Mouse (Mus musculus): Measurements from ENCODE around the gene Rnf217. TPM values are rescaled to one million over a fixed set of nuclear protein-coding genes. Genes with fewer than 3 reads are reported as not detected.

The Rnf217 gene
- total and polyA plus RNA-seq, 3 experiments: not detected

DNA sequence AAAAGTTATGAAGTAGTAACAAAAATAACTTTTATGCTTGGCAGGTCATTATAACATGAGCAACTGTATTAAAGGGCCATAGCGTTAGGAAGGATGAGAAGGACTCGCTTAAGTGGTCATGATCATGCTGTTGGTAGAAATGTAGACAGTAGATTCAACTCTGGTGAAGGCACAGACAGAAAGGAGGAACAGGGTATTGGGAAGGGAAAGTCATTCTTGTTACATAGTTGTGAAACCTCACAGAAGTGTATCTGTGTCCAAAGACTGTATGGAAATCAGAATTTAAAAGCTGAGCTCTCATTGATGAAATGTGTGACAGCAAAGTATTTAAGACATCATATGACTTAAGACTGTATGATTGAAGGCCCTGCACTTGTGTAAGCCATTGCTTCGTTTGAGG, 26.1 kb upstream of the Rnf217 start:
- Histone ChIP-seq H3K9ac (ENCODE audit: insufficient read depth, low read depth) (no peak overlapping the region), H3K79me2 (replicated peaks; ENCODE audit: control insufficient read depth, extremely low read depth, insufficient read depth, poor library complexity, severe bottlenecking) (no peaks in the 10 kb centered on the region), H3K36me3 (replicated peaks in 1 of 2; ENCODE audit: control insufficient read depth in 1 of 2, insufficient read depth in 1 of 2, low read length in 1 of 2) (no peaks in the 10 kb centered on the region), H3K27ac (ENCODE audit: insufficient read depth, low read depth) (no peak overlapping the region), H3K4me2 (ENCODE audit: insufficient read depth, low read depth, poor library complexity, severe bottlenecking) (no peak overlapping the region), H3K9me3 (replicated peaks; ENCODE audit: low read length) (peaks cover 9% of the 10 kb centered on the region), H3K4me3 (replicated peaks in 1 of 3; ENCODE audit: low read depth in 2 of 3, low read length in 2 of 3, poor library complexity in 1 of 3) (no peak overlapping the region), H3K27me3 (replicated peaks) (no peaks in the 10 kb centered on the region), H3K4me1 (ENCODE audit: control insufficient read depth in 1 of 2, insufficient read depth in 2 of 2) (no peaks in the 10 kb centered on the region)
- no peak for TF ChIP-seq IRF4 (IDR thresholded peaks at IDR 0.05; ENCODE audit: low read depth, low read length)
- no peak for TF ChIP-seq USF1 (IDR thresholded peaks at IDR 0.05; ENCODE audit: low read depth, low read length)
- TF ChIP-seq MYC (IDR thresholded peaks at IDR 0.05; ENCODE audit: low read depth, low read length): no peak
- no peak for TF ChIP-seq RCOR1 (conservative IDR thresholded peaks at IDR 0.05; ENCODE audit: low read depth, low read length)
- TF ChIP-seq JUN (IDR thresholded peaks at IDR 0.05; ENCODE audit: insufficient read depth, low read depth, low read length): no peak
- TF ChIP-seq CTCF (conservative IDR thresholded peaks at IDR 0.05 in 1 of 2, IDR thresholded peaks at IDR 0.05 in 1 of 2; ENCODE audit: low read depth in 2 of 2, low read length in 2 of 2): no peak
- TF ChIP-seq EP300 (IDR thresholded peaks at IDR 0.05; ENCODE audit: low read length): no peak
- no peak for TF ChIP-seq JUND (conservative IDR thresholded peaks at IDR 0.05; ENCODE audit: low read depth, low read length)
- no peak for TF ChIP-seq MXI1 (IDR thresholded peaks at IDR 0.05; ENCODE audit: low read depth, low read length)
- TF ChIP-seq ELF1 (IDR thresholded peaks at IDR 0.05; ENCODE audit: low read depth, low read length): no peak
- TF ChIP-seq KAT2A (IDR thresholded peaks at IDR 0.05; ENCODE audit: insufficient replicate concordance, low read length): no peak
- TF ChIP-seq SMC3 (IDR thresholded peaks at IDR 0.05; ENCODE audit: low read depth, low read length): no peak
- no peak for TF ChIP-seq NRF1 (IDR thresholded peaks at IDR 0.05; ENCODE audit: low read depth, low read length)
- no peak for TF ChIP-seq CHD1 (IDR thresholded peaks at IDR 0.05; ENCODE audit: low read depth, low read length)
- no peak for TF ChIP-seq BHLHE40 (IDR thresholded peaks at IDR 0.05; ENCODE audit: low read depth, low read length)
- no peak for TF ChIP-seq E2F4 (IDR thresholded peaks at IDR 0.05; ENCODE audit: insufficient replicate concordance, low read depth, low read length)
- TF ChIP-seq TCF12 (IDR thresholded peaks at IDR 0.05; ENCODE audit: low read depth, low read length): no peak
- TF ChIP-seq POLR2A (IDR thresholded peaks at IDR 0.05; ENCODE audit: low read depth, low read length): no peak
- dilution Hi-C loops (cut with MboI; ENCODE audit: extremely low pct_ligation_motif_present, extremely low pct_unique_long_range_greater_than_20kb, low sequenced_read_pairs) (no loop called here), in situ Hi-C loops (cut with MboI; ENCODE audit: low pct_ligation_motif_present, low pct_unique_long_range_greater_than_20kb, low sequenced_read_pairs) (no loop called here)
- no peak for DNase-seq (ENCODE audit: extremely low read depth)

DNA sequence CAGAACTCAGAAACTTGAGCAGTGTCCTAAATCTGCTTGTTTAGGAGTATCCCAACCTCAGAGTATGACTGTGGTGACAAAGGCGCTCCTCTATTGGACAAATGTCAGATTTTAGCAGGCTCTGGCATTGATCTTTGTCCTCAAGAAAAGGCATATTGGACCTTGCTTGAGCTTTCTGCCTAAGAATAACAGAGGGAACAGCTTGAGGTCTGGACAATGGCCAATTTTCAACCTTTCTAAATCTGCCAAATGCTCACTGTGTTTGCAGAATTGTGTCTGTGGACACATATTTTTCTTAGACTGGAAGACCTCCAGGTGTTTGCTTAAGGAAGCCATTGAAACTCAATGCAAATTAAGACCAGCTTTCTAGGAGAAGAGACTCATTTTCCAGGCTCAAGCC, 23.0 kb upstream of the Rnf217 start:
- Histone ChIP-seq H3K27ac (ENCODE audit: insufficient read depth, low read depth) (no peak overlapping the region), H3K36me3 (replicated peaks in 1 of 2; ENCODE audit: control insufficient read depth in 1 of 2, insufficient read depth in 1 of 2, low read length in 1 of 2) (no peaks in the 10 kb centered on the region), H3K4me3 (replicated peaks in 1 of 3; ENCODE audit: low read depth in 2 of 3, low read length in 2 of 3, poor library complexity in 1 of 3) (no peak overlapping the region), H3K79me2 (replicated peaks; ENCODE audit: control insufficient read depth, extremely low read depth, insufficient read depth, poor library complexity, severe bottlenecking) (no peaks in the 10 kb centered on the region), H3K9me3 (replicated peaks; ENCODE audit: low read length) (no peaks in the 10 kb centered on the region), H3K4me2 (ENCODE audit: insufficient read depth, low read depth, poor library complexity, severe bottlenecking) (no peak overlapping the region), H3K4me1 (ENCODE audit: control insufficient read depth in 1 of 2, insufficient read depth in 2 of 2) (no peaks in the 10 kb centered on the region), H3K27me3 (replicated peaks) (no peaks in the 10 kb centered on the region), H3K9ac (ENCODE audit: insufficient read depth, low read depth) (no peak overlapping the region)
- no peak for DNase-seq (ENCODE audit: extremely low read depth)
- dilution Hi-C loops (cut with MboI; ENCODE audit: extremely low pct_ligation_motif_present, extremely low pct_unique_long_range_greater_than_20kb, low sequenced_read_pairs): no loop called here
- TF ChIP-seq MYC (IDR thresholded peaks at IDR 0.05; ENCODE audit: low read depth, low read length) (no peak), RAD21 (IDR thresholded peaks at IDR 0.05; ENCODE audit: low read depth, low read length) (no peak), PAX5 (IDR thresholded peaks at IDR 0.05; ENCODE audit: low read length) (no peak), HCFC1 (IDR thresholded peaks at IDR 0.05; ENCODE audit: low read depth, low read length) (no peak), ETS1 (conservative IDR thresholded peaks at IDR 0.05; ENCODE audit: low read depth, low read length) (no peak), CHD2 (IDR thresholded peaks at IDR 0.05; ENCODE audit: low read length) (no peak), NELFE (IDR thresholded peaks at IDR 0.05; ENCODE audit: low read depth, low read length) (no peak), USF1 (IDR thresholded peaks at IDR 0.05; ENCODE audit: low read depth, low read length) (no peak), MXI1 (IDR thresholded peaks at IDR 0.05; ENCODE audit: low read depth, low read length) (no peak), IRF4 (IDR thresholded peaks at IDR 0.05; ENCODE audit: low read depth, low read length) (no peak), CTCF (conservative IDR thresholded peaks at IDR 0.05 in 1 of 2, IDR thresholded peaks at IDR 0.05 in 1 of 2; ENCODE audit: low read depth in 2 of 2, low read length in 2 of 2) (no peak), MEF2A (IDR thresholded peaks at IDR 0.05; ENCODE audit: borderline replicate concordance, low read depth, low read length) (no peak), SMC3 (IDR thresholded peaks at IDR 0.05; ENCODE audit: low read depth, low read length) (no peak), TBP (conservative IDR thresholded peaks at IDR 0.05; ENCODE audit: low read depth, low read length) (no peak), MAZ (IDR thresholded peaks at IDR 0.05; ENCODE audit: low read depth, low read length) (no peak), JUND (conservative IDR thresholded peaks at IDR 0.05; ENCODE audit: low read depth, low read length) (no peak), POLR2A (IDR thresholded peaks at IDR 0.05; ENCODE audit: low read depth, low read length) (no peak), ZNF384 (IDR thresholded peaks at IDR 0.05; ENCODE audit: low read depth, low read length) (no peak), NRF1 (IDR thresholded peaks at IDR 0.05; ENCODE audit: low read depth, low read length) (no peak), USF2 (conservative IDR thresholded peaks at IDR 0.05; ENCODE audit: low read depth, low read length) (no peak)
- in situ Hi-C loops (cut with MboI; ENCODE audit: low pct_ligation_motif_present, low pct_unique_long_range_greater_than_20kb, low sequenced_read_pairs): no loop called here
